Mouse (Mus musculus) liver, embryonic 14.5 days (tissue): ENCODE measurements around the gene Nfkb1. TPM values are rescaled to one million over a fixed set of nuclear protein-coding genes. Genes with fewer than 3 reads are reported as not detected.

Experiments
- ATAC-seq: fragments of 200-750 bp; cut with Nextera tagmentation; 2 replicates; pipeline ENCODE4 v1.8.0; 2017; ENCODE audit warnings: moderate number of reproducible peaks, mild to moderate bottlenecking, moderate library complexity; ENCODE audit not compliant: insufficient read depth
- DNase-seq, 3 experiments: peaks; one replicate each; pipeline ENCODE4 v3.0.0-alpha.2; 2012 to 2013; ENCODE audit warnings: low read depth in 3 of 3, low spot score in 3 of 3
- H3K27ac ChIP-seq: fragments of 300-500 bp; sonication (generic); 2 replicates; pipeline ENCODE4 v1.5.1; 2014; ENCODE audit warnings: moderate library complexity, mild to moderate bottlenecking, control low read depth, inconsistent platforms
- H3K27me3 ChIP-seq: fragments of 300-500 bp; sonication (generic); 2 replicates; pipeline ENCODE4 v1.6.1; 2014; ENCODE audit warnings: mild to moderate bottlenecking, low read length, moderate library complexity; ENCODE audit not compliant: control insufficient read depth, insufficient read depth
- H3K36me3 ChIP-seq: fragments of 300-500 bp; sonication (generic); replicated peaks from 2 replicates; pipeline ENCODE4 v1.6.1; 2014; ENCODE audit warnings: low read depth; ENCODE audit not compliant: control insufficient read depth, insufficient read depth
- H3K4me1 ChIP-seq, 2 experiments: fragments of 200-500 bp in 1 of 2; fragments of 300-500 bp in 1 of 2; sonication (generic) in 1 of 2; replicated peaks; 2 replicates each; pipeline ENCODE4 v1.6.1; 2012 to 2014; ENCODE audit warnings: antibody characterized with exemption in 1 of 2, inconsistent platforms in 1 of 2, low read length in 1 of 2; ENCODE audit not compliant: control insufficient read depth in 2 of 2, insufficient read depth in 2 of 2
- H3K4me2 ChIP-seq: fragments of 300-500 bp; sonication (generic); 2 replicates; pipeline ENCODE4 v1.6.1; 2014; ENCODE audit warnings: low read depth, mild to moderate bottlenecking, control low read depth, moderate library complexity
- H3K4me3 ChIP-seq, 2 experiments: fragments of 200-500 bp in 1 of 2; fragments of 300-500 bp in 1 of 2; sonication (generic) in 1 of 2; 2 replicates each; pipeline ENCODE4 v1.5.1; 2012 to 2014; ENCODE audit warnings: low read depth in 2 of 2, low read length in 2 of 2, mild to moderate bottlenecking in 2 of 2, control low read depth in 1 of 2, inconsistent platforms in 1 of 2, moderate library complexity in 1 of 2; ENCODE audit not compliant: insufficient read depth in 1 of 2
- H3K9ac ChIP-seq: fragments of 300-500 bp; sonication (generic); replicated peaks from 2 replicates; pipeline ENCODE4 v1.6.1; 2014; ENCODE audit warnings: mild to moderate bottlenecking, control low read depth, moderate library complexity
- H3K9me3 ChIP-seq: fragments of 300-500 bp; sonication (generic); 2 replicates; pipeline ENCODE4 v1.6.1; 2016; ENCODE audit warnings: low read length, mixed read lengths; ENCODE audit not compliant: control insufficient read depth
- CTCF ChIP-seq: IDR thresholded peaks from 2 replicates; pipeline ENCODE4 v1.5.1; 2016; ENCODE audit warnings: antibody characterized with exemption, low read depth, control low read depth
- EP300 ChIP-seq: IDR thresholded peaks from 2 replicates; pipeline ENCODE4 v1.6.1; 2016; ENCODE audit warnings: antibody characterized with exemption, low read depth
- WGBS: fragments of 180-500 bp; shearing (Covaris S2); extraction: QIAGEN DNeasy Blood & Tissue Kit; methylation state at CpG from one replicate; pipeline ENCODE4 v1.1.7; 2014; ENCODE audit not compliant: insufficient replicate concordance; 5-methylcytosine and 5-hydroxymethylcytosine counted together
- polyA plus RNA-seq, 2 experiments: library from polyadenylated mRNA; depleted of rRNA in 1 of 2; stranded (reverse) in 1 of 2; unstranded in 1 of 2; fragments of >200 nt; fragmentation: Nextera tagmentation in 1 of 2; extraction: Ambion mirVana in 1 of 2; gene quantifications; 2 replicates each; pipeline versions ENCODE4 v1.2.1 to v1.2.3; 2012 to 2014

Nfkb1 gene
- polyA plus RNA-seq, 2 experiments = 11.2 to 16.5 TPM

GRCm38 (mm10) chr3:135614376-135614775 is 77.0 kb downstream of the Nfkb1 start:
- no peak for TF ChIP-seq EP300
- H3K36me3 ChIP-seq = no peaks in the 10 kb centered on the region; the same call in 1 of the 2 replicates

GRCm38 (mm10) chr3:135610221-135610620 is 81.1 kb downstream of the Nfkb1 start:
- WGBS = 56% methylated on average over 3 of the region's 3 CpGs
- TF ChIP-seq CTCF (no peak), EP300 (no peak)
- H3K27me3 ChIP-seq = no peaks in the 10 kb centered on the region
- H3K9ac ChIP-seq = no peak overlapping the region
- no peaks in the 10 kb centered on the region; the same call in 1 of the 2 replicates for H3K36me3 ChIP-seq
- no peak overlapping the region for H3K27ac ChIP-seq
- DNase-seq (no peak), ATAC-seq (no peak)
- no peak overlapping the region for H3K4me2 ChIP-seq
- H3K4me3 ChIP-seq = no peak overlapping the region
- no peaks in the 10 kb centered on the region for H3K9me3 ChIP-seq
- H3K4me1 ChIP-seq = peaks cover 3 to 13% of the 10 kb centered on the region in 2 experiments; a peak in 2 of 4 replicates

More at GRCm38 (mm10) chr3:135614376-135614775, 77.0 kb downstream of the Nfkb1 start:
- Histone ChIP-seq H3K4me3 (no peak overlapping the region), H3K9ac (no peak overlapping the region), H3K27me3 (no peaks in the 10 kb centered on the region), H3K4me2 (no peak overlapping the region), H3K9me3 (no peaks in the 10 kb centered on the region), H3K27ac (no peak overlapping the region), H3K4me1 (no peaks in the 10 kb centered on the region)
- WGBS = 77% methylated on average over 3 of the region's 3 CpGs
- DNase-seq (no peak), ATAC-seq (no peak)

DNA sequence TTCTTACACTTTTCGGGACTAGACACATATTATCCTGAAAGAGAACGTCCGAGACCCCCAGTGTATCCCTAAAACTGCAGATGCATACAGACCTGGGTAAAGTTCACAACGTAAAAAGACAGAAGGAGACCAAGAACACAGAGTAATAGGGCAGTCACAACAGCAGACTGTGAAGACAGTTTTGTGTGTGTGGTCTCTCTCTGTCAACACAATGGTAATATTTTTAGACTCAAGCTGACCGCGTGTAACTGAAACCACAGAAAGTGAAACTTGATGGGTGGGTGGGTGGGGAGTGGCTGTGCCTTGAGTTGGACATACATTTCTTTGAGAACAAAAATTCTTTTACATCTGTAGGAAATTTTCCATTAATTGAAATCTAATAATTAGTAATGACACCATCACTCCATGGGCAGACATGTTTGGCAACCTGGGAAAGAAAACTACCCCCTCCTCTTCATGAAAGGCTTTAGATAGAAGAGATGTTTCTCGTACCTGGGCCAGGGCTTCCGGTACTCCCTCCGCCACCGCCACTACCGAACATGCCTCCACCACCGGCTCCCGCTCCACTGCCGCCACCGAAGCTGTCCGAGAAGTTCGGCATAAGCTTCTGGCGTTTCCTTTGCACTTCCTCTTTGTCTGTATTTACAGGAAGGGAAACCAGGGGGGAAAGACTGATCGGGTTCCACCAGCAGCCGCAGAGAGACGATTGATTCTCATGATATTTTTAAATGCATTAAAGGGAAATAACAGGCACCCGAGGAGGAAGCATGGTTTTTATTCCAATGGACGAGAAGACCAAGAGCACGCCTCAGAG is 83.5 kb downstream of the Nfkb1 start:
- no peaks in the 10 kb centered on the region for H3K9me3 ChIP-seq
- peak; percentile 38; the same call in 1 of the 2 replicates for ATAC-seq
- H3K4me3 ChIP-seq = peak overlapping the region; percentile 62 to 64
- peaks cover 3 to 20% of the 10 kb centered on the region in 2 experiments; a peak in 2 of 4 replicates for H3K4me1 ChIP-seq
- no peaks in the 10 kb centered on the region for H3K27me3 ChIP-seq
- no peaks in the 10 kb centered on the region for H3K36me3 ChIP-seq
- no peak for DNase-seq
- peak overlapping the region; percentile 81 for H3K4me2 ChIP-seq
- 13% methylated on average over 24 of the region's 24 CpGs for WGBS
- TF ChIP-seq EP300 (no peak), CTCF (no peak)
- peak overlapping the region; percentile 40; the same call in 1 of the 2 replicates for H3K27ac ChIP-seq
- H3K9ac ChIP-seq = peak overlapping the region; percentile 75

- Histone ChIP-seq H3K27ac (no peak overlapping the region), H3K4me1 (peaks cover 3 to 20% of the 10 kb centered on the region in 2 experiments; a peak in 2 of 4 replicates), H3K4me3 (peak overlapping the region in 1 of 2 experiments; percentile 62; a peak in 3 of 4 replicates), H3K4me2 (peak overlapping the region; percentile 81), H3K9me3 (no peaks in the 10 kb centered on the region), H3K9ac (peak overlapping the region; percentile 75; the same call in 1 of the 2 replicates), H3K36me3 (no peaks in the 10 kb centered on the region), H3K27me3 (no peaks in the 10 kb centered on the region)
- 58% methylated on average over 9 of the region's 9 CpGs for WGBS
- DNase-seq (no peak), ATAC-seq (no peak)
- TF ChIP-seq EP300 (no peak), CTCF (no peak)
Observed at GRCm38 (mm10) chr3:135607021-135607420, 84.3 kb downstream of the Nfkb1 start.

- ATAC-seq (no peak), DNase-seq (no peak)
- peak overlapping the region; percentile 81; the same call in 1 of the 2 replicates for H3K4me2 ChIP-seq
- 79% methylated on average over 8 of the region's 8 CpGs for WGBS
- peaks cover 3 to 20% of the 10 kb centered on the region in 2 experiments; a peak in 2 of 4 replicates for H3K4me1 ChIP-seq
- no peaks in the 10 kb centered on the region for H3K36me3 ChIP-seq
- no peaks in the 10 kb centered on the region for H3K27me3 ChIP-seq
- TF ChIP-seq EP300 (no peak), CTCF (no peak)
- no peak overlapping the region for H3K4me3 ChIP-seq
- no peak overlapping the region for H3K27ac ChIP-seq
- no peaks in the 10 kb centered on the region for H3K9me3 ChIP-seq
- H3K9ac ChIP-seq = no peak overlapping the region
Observed at GRCm38 (mm10) chr3:135606592-135606991, 84.8 kb downstream of the Nfkb1 start.
